Mouse (Mus musculus) ES-E14 (cell line): ENCODE measurements at regions not wholly inside any gene's neighbourhood (a gene's known extent, or its start where the extent isn't known, plus 50 kb on each side); places are given as distances from the start of the nearest gene placed in this dataset.

Experiments used
- CHD2 ChIP-seq: IDR thresholded peaks from 2 replicates; pipeline ENCODE4 v1.6.1; 2014; ENCODE audit warnings: mild to moderate bottlenecking, low read depth, low read length, inconsistent platforms
- HCFC1 ChIP-seq: IDR thresholded peaks from 2 replicates; pipeline ENCODE4 v1.6.1; 2012; ENCODE audit warnings: low read length, inconsistent platforms, borderline replicate concordance; ENCODE audit not compliant: insufficient read depth
- ZC3H11A ChIP-seq: IDR thresholded peaks from 2 replicates; pipeline ENCODE4 v1.6.1; 2012; ENCODE audit warnings: low read depth, mild to moderate bottlenecking, inconsistent platforms, low read length, borderline replicate concordance

- TF ChIP-seq HCFC1, result no peak
- no peak for TF ChIP-seq CHD2
- no peak for TF ChIP-seq ZC3H11A
Measured at GRCm38 (mm10) chr12:107852921-107853320, 150.5 kb downstream of the Bcl11b start.
